8 mouse cellular contexts compared by ENCODE assay signal in the genomic region with DNA sequence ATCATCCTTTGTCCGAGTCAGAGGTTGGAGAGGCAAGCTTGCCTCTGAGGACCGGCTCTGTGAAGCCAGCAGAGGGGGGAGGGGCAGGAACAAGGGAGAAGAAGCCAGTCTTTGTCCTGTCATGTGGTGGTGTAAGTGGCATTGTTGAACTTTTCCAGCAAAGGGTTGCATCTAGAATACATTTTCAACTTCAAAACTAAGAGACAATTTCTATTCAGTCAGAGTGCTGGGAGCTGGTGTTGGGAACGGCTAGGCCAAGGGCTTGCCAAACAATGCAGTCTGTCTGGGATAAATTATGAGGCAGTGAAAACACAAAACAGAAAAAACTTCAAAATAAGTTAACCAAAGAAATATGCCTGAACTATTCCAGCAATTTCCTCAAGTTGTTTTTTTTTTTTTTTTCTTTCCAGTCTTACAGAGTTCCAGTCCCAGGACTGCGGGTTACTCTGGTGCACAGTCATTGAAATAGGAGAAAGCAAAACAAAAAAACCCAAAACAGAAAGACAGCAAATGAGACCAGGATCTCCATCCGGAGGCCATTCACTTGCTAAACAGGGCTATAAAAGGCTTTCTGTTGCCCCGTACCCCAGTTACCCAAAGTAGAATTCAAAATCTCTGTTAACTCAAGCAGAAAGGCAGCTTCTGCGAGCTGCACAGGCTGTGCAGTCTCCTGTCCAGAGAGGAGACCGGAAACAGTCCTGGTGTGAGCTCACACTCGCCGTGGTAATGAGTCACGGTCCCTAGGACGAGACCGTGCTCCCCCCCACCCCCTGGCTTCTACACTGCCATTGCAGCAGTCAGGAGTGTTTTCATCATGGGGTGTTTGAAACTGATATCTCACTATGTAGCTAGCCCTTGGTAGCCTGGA.
DNase-seq lines count a peak whose midpoint lies in the region; ATAC-seq lines count a peak whose summit lies in the region.

No protein-coding gene starts in this region.

- H3K4me1 ChIP-seq in embryonic facial prominence, embryonic 10.5 days: peaks cover 37% of the 10 kb centered on the region
- H3K4me1 ChIP-seq in heart, embryonic 12.5 days (replicated peaks): peaks cover 24% of the 10 kb centered on the region

- no peaks in the 10 kb centered on the region for H3K27me3 ChIP-seq in embryonic facial prominence, embryonic 10.5 days (replicated peaks; ENCODE audit: low read depth, poor library complexity, severe bottlenecking)
- H3K27me3 ChIP-seq in heart, embryonic 12.5 days (replicated peaks): no peaks in the 10 kb centered on the region

- DNase-seq in 3134 (ENCODE audit: extremely low read depth, insufficient read length, low spot score) (peak; percentile 69), R1 (ENCODE audit: low read depth, low spot score) (peak; percentile 96)
- peak; percentile 69 for DNase-seq in embryonic facial prominence, embryonic 10.5 days (ENCODE audit: low spot score)
- DNase-seq in kidney, postnatal 10 days: peak; percentile 82
- DNase-seq in lung, postnatal 10 days: peak; percentile 62
- peak; percentile 40 for DNase-seq in right cerebral cortex, postnatal 4 days
- DNase-seq in urinary bladder, postnatal 14 days (ENCODE audit: low spot score): no peak

- peak overlapping the region; percentile 88 for H3K27ac ChIP-seq in embryonic facial prominence, embryonic 10.5 days (replicated peaks)
- peak overlapping the region; percentile 60 for H3K27ac ChIP-seq in heart, embryonic 12.5 days (ENCODE audit: poor library complexity, severe bottlenecking)

- peak overlapping the region; percentile 34; the same call in 1 of the 2 replicates for H3K9ac ChIP-seq in heart, embryonic 12.5 days

- peaks cover 7% of the 10 kb centered on the region; the same call in 1 of the 2 replicates for H3K9me3 ChIP-seq in embryonic facial prominence, embryonic 10.5 days
- H3K9me3 ChIP-seq in heart, embryonic 12.5 days (replicated peaks): no peaks in the 10 kb centered on the region; the same call in 1 of the 2 replicates

- H3K4me3 ChIP-seq in embryonic facial prominence, embryonic 10.5 days: peak overlapping the region; percentile 28; the same call in 1 of the 2 replicates
- no peak overlapping the region for H3K4me3 ChIP-seq in heart, embryonic 12.5 days

- 13% methylated on average over 13 of the region's 13 CpGs for WGBS in embryonic facial prominence, embryonic 10.5 days
- WGBS in heart, embryonic 12.5 days: 42% methylated on average over 13 of the region's 13 CpGs

- 0 out of 2 replicates have a peak, but pooled peaks have one; percentile 55 for ATAC-seq in heart, embryonic 12.5 days (ENCODE audit: insufficient number of reproducible peaks, low FRiP score)

- H3K36me3 ChIP-seq in embryonic facial prominence, embryonic 10.5 days (replicated peaks): peaks cover 36% of the 10 kb centered on the region
- peaks cover 43% of the 10 kb centered on the region for H3K36me3 ChIP-seq in heart, embryonic 12.5 days

- H3K4me2 ChIP-seq in heart, embryonic 12.5 days: no peak overlapping the region
